Mouse (Mus musculus): ENCODE measurements around the gene Nfu1. TPM values are rescaled to one million over a fixed set of nuclear protein-coding genes. Genes with fewer than 3 reads are reported as not detected.

Gene Nfu1
- total and polyA plus RNA-seq, 3 experiments, result 111 to 123 TPM; not detected in 1

DNA sequence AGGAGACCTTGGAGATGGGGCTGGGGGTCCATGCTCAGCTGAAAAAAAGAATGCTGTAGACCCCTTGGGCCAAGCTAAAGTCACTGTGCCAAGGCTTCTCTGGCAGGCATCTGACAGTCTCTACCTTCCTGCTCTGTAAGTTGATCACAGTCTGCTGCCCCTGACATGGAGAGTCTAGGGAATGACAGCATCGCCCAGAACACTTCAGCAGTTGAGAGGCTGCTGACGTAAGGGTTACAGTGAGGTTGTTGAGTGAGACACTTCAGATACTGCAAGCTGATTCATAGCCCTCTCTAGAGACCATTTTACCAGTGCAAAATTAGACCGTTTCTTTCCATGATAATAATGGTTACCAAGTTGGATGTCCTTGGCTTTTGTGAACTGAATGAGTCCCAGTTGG lies 18.0 kb upstream of the Nfu1 start:
- Histone ChIP-seq H3K79me2 (ENCODE audit: control insufficient read depth, insufficient read depth, low read length, poor library complexity) (no peaks in the 10 kb centered on the region), H3K27me3 (ENCODE audit: control insufficient read depth in 1 of 2, insufficient read depth in 2 of 2, low read length in 2 of 2) (no peaks in the 10 kb centered on the region), H3K4me3 (ENCODE audit: control insufficient read depth in 1 of 2, insufficient read depth in 1 of 2, low read depth in 2 of 2, low read length in 2 of 2) (no peak overlapping the region), H3K9ac (ENCODE audit: control insufficient read depth, low read depth, low read length, poor library complexity, severe bottlenecking) (no peak overlapping the region), H3K27ac (ENCODE audit: control insufficient read depth, low read depth, low read length) (no peak overlapping the region), H3K9me3 (replicated peaks; ENCODE audit: insufficient read depth, low read length) (no peaks in the 10 kb centered on the region), H3K4me1 (ENCODE audit: control insufficient read depth in 1 of 2, insufficient read depth in 2 of 2, low read length in 2 of 2) (no peaks in the 10 kb centered on the region), H3K36me3 (ENCODE audit: control insufficient read depth in 1 of 2, insufficient read depth in 2 of 2, low read length in 2 of 2) (no peaks in the 10 kb centered on the region; a peak in 1 of 4 replicates)
- no peak for DNase-seq (ENCODE audit: low read depth, low spot score)
- TF ChIP-seq SMC3 (IDR thresholded peaks at IDR 0.05; ENCODE audit: low read depth, low read length) (no peak), CHD1 (IDR thresholded peaks at IDR 0.05; ENCODE audit: low read depth, low read length) (no peak), BHLHE40 (IDR thresholded peaks at IDR 0.05; ENCODE audit: borderline replicate concordance, low read depth, low read length) (no peak), MYB (IDR thresholded peaks at IDR 0.05; ENCODE audit: low read depth, low read length) (no peak), E2F4 (IDR thresholded peaks at IDR 0.05; ENCODE audit: borderline replicate concordance, low read depth, low read length) (no peak), ZNF384 (IDR thresholded peaks at IDR 0.05; ENCODE audit: low read depth, low read length) (no peak), ZC3H11A (IDR thresholded peaks at IDR 0.05; ENCODE audit: low read depth, low read length) (no peak), GATA1 (IDR thresholded peaks at IDR 0.05; ENCODE audit: low read depth, low read length) (no peak), RCOR1 (IDR thresholded peaks at IDR 0.05; ENCODE audit: low read depth, low read length) (no peak), JUND (IDR thresholded peaks at IDR 0.05; ENCODE audit: low read depth, low read length) (no peak), CHD2 (IDR thresholded peaks at IDR 0.05; ENCODE audit: low read length) (no peak), TCF12 (IDR thresholded peaks at IDR 0.05; ENCODE audit: low read depth, low read length) (no peak), MXI1 (IDR thresholded peaks at IDR 0.05; ENCODE audit: low read depth, low read length) (no peak), MEF2A (IDR thresholded peaks at IDR 0.05; ENCODE audit: extremely low read depth, insufficient replicate concordance, low read depth, low read length, poor library complexity, severe bottlenecking) (no peak), MAFK (IDR thresholded peaks at IDR 0.05; ENCODE audit: borderline replicate concordance, low read depth, low read length) (no peak), SIN3A (IDR thresholded peaks at IDR 0.05; ENCODE audit: low read length) (no peak)

- TF ChIP-seq TCF12 (IDR thresholded peaks at IDR 0.05; ENCODE audit: low read depth, low read length) (no peak), MAFK (IDR thresholded peaks at IDR 0.05; ENCODE audit: borderline replicate concordance, low read depth, low read length) (no peak)
- H3K4me1 ChIP-seq (ENCODE audit: control insufficient read depth in 1 of 2, insufficient read depth in 2 of 2, low read length in 2 of 2), result no peaks in the 10 kb centered on the region
Measured at GRCm38 (mm10) chr6:86992349-86992748, 16.7 kb upstream of the Nfu1 start.

More at GRCm38 (mm10) chr6:86992349-86992748, 16.7 kb upstream of the Nfu1 start:
- Histone ChIP-seq H3K27me3 (ENCODE audit: control insufficient read depth in 1 of 2, insufficient read depth in 2 of 2, low read length in 2 of 2) (no peaks in the 10 kb centered on the region), H3K27ac (ENCODE audit: control insufficient read depth, low read depth, low read length) (no peak overlapping the region), H3K9me3 (replicated peaks; ENCODE audit: insufficient read depth, low read length) (no peaks in the 10 kb centered on the region), H3K4me3 (ENCODE audit: control insufficient read depth in 1 of 2, insufficient read depth in 1 of 2, low read depth in 2 of 2, low read length in 2 of 2) (no peak overlapping the region), H3K79me2 (ENCODE audit: control insufficient read depth, insufficient read depth, low read length, poor library complexity) (no peaks in the 10 kb centered on the region), H3K9ac (ENCODE audit: control insufficient read depth, low read depth, low read length, poor library complexity, severe bottlenecking) (no peak overlapping the region), H3K36me3 (ENCODE audit: control insufficient read depth in 1 of 2, insufficient read depth in 2 of 2, low read length in 2 of 2) (no peaks in the 10 kb centered on the region; a peak in 1 of 4 replicates)
- no peak for DNase-seq (ENCODE audit: low read depth, low spot score)

All from MEL (cell line).